Mouse (Mus musculus): ENCODE measurements around the gene Prx.

Gene Prx

DNA sequence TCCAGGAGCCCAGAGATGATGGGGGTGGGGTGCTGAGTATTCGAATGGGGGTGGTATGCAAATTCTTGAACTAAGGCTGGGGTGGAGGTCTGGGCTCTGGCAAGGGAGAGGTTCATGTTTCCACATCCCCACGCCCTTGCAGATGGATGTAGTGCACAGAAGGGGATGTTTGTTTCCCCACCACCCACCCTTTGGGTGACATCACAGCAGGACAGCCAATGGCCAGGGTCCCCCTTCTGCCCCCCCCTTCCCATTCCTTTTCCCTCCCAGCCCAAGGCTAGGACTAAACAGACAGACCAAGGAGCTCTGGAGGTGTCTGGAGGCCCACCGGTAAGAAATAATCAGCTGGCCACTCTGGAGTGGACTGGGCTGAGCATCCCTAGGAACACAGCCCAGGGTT lies at the start of gene Prx:
Prx (plus strand) TSS at position 289 of the 400 bp plus-strand sequence.
- no peak for DNase-seq

GRCm38 (mm10) chr7:27451359-27451758 lies 47.8 kb upstream of the Prx start:
- DNase-seq, result no peak

GRCm38 (mm10) chr7:27452206-27452770 lies 46.8 kb upstream of the Prx start:
- no peak for DNase-seq

- DNase-seq, result no peak
Observed at GRCm38 (mm10) chr7:27454461-27455121, 44.5 kb upstream of the Prx start.

DNA sequence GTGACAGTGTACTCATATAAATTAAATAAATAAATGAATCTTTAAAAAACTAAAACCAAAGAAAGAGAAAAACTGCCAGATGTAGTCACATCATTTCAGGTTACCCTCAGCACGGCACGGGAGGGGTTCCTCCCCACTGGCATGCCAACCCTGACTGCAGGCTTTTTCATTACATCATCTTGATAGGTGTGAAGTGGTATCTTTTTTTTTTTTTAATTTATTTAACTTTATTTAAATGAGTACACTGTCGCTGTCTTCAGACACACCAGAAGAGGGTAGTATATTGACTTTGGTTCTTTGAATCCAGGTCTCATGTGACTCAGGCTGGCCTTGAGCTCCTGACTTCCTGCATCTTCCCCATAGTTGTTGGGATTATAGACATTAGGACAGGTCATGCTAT lies 43.9 kb upstream of the Prx start:
- DNase-seq, result no peak

DNA sequence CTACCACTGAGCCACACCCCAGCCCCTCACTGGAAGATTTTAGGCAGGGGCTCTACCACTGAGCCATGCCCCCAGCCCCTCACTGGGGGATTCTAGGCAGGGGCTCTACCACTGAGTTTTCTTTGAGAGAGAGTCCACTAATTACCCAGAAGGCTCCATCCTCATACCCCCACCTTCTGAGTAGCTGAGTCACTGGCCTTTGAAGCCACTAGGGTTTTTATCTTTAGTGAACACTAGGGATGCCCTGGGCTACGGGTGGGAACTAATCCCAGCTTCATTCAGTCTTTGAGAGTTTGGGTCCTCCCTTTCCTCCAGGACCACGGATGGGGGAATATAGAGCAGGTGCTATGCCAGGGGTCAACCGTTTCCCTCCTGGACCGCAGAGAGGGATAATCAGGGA lies 40.5 kb upstream of the Prx start:
- no peak for DNase-seq

GRCm38 (mm10) chr7:27459640-27460039 lies 39.5 kb upstream of the Prx start:
- DNase-seq, result no peak

GRCm38 (mm10) chr7:27460477-27460876 lies 38.6 kb upstream of the Prx start:
- no peak for DNase-seq

DNA sequence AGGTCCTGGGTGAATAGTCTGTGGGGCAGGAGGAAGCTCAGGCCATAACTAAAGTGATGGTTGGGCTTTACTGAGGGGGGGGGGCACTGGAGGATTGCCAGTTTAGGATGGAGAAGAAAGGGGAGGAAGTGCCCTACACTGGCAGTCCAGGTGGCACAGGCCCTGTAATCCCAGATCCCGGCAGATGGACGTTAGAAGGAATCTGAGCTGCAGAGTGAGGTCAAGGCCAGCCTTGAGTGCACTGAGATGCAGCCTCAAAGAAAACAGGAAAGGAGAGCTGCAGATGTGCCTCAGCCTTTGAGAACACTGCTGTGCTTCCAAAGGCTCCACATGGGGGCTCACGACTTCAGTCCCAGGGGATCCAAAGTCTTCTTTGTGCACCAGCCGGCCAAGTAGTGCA lies 31.5 kb upstream of the Prx start:
- DNase-seq, result no peak

DNA sequence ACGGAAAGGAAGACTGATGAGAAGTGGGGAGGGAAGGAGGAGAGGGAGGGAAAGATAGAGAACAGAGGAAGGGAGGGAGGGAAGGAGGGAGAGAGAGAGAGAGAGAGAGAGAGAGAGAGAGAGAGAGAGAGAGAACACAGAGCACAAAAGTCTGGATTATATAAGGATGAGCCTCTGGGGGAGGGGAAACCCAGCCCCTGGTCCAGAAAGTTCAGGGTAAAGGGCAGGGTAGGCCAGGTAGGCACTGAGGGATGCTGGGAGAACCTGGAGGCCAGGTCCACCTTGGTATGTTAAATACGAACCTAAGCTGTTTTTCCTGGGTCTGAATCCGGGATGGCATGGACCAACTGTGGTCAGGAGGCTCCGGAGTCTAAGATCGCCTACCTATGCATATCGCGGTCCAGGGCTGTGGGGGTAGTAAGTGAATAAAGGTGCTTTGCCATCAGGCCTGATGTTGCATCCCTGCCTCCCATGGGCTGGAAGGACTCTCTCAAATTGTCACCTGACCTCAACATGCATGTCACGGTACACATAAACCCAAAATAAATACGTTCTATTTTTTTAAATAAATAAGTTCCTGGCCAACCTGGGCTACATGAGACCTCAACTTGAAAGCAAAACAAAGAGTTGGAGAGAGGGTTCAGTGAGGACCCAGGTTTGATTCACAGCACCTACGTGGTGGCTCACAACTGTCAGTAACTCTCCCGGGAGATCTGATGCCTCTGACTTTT lies 27.6 kb upstream of the Prx start:
- DNase-seq, result no peak

- DNase-seq, result peak in 1 of 2 experiments; percentile 24
Observed at GRCm38 (mm10) chr7:27472596-27472995, 26.5 kb upstream of the Prx start.

DNA sequence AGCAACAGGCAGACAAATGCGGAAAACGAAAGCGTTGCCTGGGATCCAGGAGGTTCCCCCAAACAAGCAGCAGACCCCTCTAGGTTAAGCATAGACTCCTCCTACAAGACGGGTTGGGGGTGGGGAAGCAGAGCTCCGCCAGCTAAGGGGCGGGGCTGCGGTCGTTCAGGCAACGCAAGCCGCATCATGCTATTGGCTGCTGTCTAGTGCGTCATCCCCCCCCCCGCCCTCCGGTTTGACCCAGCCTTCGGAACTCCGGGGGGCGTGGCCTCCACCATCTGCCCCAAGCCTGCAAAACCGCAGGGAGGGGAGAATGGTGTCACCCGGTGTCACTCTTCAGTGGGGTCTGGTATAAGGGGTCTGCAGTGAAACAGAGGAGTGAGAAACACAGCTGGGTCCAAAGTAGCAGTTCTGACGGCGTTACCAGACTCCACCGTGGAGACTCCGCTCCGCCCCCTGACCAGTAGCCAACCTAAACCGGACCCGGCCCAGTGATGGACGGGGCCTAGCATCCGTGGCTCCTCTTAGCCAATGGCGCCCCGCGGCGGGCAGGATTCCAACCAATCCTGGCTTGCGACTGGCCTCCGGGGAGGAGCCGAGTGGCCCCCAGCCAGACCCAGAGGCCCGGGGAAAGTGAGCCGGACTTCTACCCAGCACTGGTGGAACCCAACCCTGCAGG lies 25.8 kb upstream of the Prx start, which contains the start of gene Sertad3:
Sertad3 (plus strand) TSS at position 613 of the 679 bp plus-strand sequence.
- peak; percentile 96 to 98 for DNase-seq

- no peak for DNase-seq
Observed at GRCm38 (mm10) chr7:27473835-27474489, 25.2 kb upstream of the Prx start.

- DNase-seq, result peak; percentile 90 to 94
Observed at GRCm38 (mm10) chr7:27474490-27474954, 24.6 kb upstream of the Prx start.

- no peak for DNase-seq
Observed at GRCm38 (mm10) chr7:27475596-27475995, 23.5 kb upstream of the Prx start.

DNA sequence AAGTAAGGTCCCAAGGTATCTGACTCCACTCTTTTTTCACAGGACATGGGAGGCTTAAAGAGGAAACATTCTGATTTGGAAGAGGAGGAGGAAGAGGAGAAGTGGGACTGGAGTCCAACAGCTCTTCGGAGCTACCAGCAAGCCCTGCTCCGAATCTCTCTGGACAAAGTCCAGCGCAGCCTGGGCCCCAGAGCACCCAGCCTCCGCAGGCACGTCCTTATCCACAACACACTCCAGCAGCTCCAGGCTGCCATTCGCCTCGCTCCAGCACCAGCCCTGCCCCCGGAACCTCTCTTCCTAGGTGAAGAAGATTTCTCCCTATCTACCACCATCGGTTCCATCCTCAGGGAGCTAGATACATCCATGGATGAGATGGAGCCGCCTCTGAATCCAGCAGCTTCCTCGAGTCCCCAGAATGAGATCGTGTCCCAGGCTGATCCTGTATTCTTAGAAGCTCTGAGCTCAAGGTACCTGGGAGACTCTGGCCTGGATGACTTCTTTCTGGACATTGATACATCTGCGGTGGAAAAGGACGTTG lies 23.0 kb upstream of the Prx start:
- no peak for DNase-seq

- DNase-seq, result no peak
Observed at GRCm38 (mm10) chr7:27478561-27478960, 20.6 kb upstream of the Prx start.

- DNase-seq, result no peak
Observed at GRCm38 (mm10) chr7:27479750-27480149, 19.4 kb upstream of the Prx start.

DNA sequence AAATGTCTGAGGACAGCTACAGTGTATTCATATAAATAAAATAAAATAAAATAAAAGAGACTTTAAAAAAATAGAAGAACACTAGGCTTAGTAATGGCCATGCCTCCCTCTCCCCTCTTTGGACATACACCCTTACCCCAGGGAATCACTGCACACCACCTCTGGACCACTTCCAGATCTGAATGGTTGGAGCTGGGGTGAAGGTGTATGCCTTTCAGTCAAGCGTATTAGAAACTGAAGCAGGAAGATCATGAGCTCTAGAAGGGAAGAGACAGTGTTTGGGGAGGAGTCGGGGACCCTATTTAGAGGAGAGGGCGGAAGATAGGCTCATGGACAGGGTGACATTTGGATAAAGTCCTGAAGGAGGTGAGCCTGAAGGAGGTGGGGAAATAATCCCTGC lies 18.6 kb upstream of the Prx start:
- DNase-seq, result no peak

- DNase-seq, result no peak
Observed at GRCm38 (mm10) chr7:27480927-27481626, 18.0 kb upstream of the Prx start.

DNA sequence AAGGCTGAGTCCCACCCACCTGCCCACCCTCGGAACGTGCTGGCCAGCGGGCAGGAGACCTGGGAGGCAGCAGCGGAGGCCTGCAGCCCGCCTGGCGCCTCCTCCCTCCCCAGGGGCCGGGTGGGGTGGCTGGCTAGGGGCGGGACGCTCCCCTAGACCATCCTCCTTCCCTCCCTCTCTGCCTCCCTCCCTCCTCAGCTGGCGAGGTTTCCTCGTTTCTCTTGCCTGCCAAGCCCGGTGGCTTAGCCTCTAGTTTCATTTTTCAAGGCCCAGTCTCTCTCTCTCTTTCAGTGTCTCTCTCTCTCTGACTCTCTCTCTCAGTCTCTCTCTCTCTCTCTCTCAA lies 17.5 kb upstream of the Prx start:
- DNase-seq, result peak; percentile 67 to 81

GRCm38 (mm10) chr7:27483860-27484259 lies 15.3 kb upstream of the Prx start:
- no peak for DNase-seq
